Mouse (Mus musculus) midbrain, embryonic 12.5 days (tissue): Measurements from ENCODE around the gene Odf4. TPM values are rescaled to one million over a fixed set of nuclear protein-coding genes. Genes with fewer than 3 reads are reported as not detected.
"Not testable (repeated sequence)": the region's sequence is repeated elsewhere in the genome, so short reads cannot be mapped to it uniquely, and the experiment has no call there.

Source experiments
- ATAC-seq: fragments of 200-750 bp; cut with Nextera tagmentation; 2 replicates; pipeline ENCODE4 v1.8.0; 2017; ENCODE audit warnings: low read depth, moderate TSS enrichment, moderate library complexity; ENCODE audit not compliant: low FRiP score
- H3K27ac ChIP-seq: fragments of 300-500 bp; sonication (generic); replicated peaks from 2 replicates; pipeline ENCODE4 v1.5.1; 2016; ENCODE audit warnings: mild to moderate bottlenecking
- H3K27me3 ChIP-seq: fragments of 300-500 bp; sonication (generic); 2 replicates; pipeline ENCODE4 v1.6.1; 2016; ENCODE audit warnings: mild to moderate bottlenecking
- H3K36me3 ChIP-seq: fragments of 300-500 bp; sonication (generic); 2 replicates; pipeline ENCODE4 v1.6.1; 2016
- H3K4me1 ChIP-seq: fragments of 300-500 bp; sonication (generic); 2 replicates; pipeline ENCODE4 v1.6.1; 2016
- H3K4me2 ChIP-seq: fragments of 300-500 bp; sonication (generic); replicated peaks from 2 replicates; pipeline ENCODE4 v1.6.1; 2016; ENCODE audit warnings: mild to moderate bottlenecking, moderate library complexity
- H3K4me3 ChIP-seq: fragments of 300-500 bp; sonication (generic); 2 replicates; pipeline ENCODE4 v1.5.1; 2016; ENCODE audit warnings: mild to moderate bottlenecking
- H3K9ac ChIP-seq: fragments of 300-500 bp; sonication (generic); replicated peaks from 2 replicates; pipeline ENCODE4 v1.6.1; 2016; ENCODE audit warnings: mild to moderate bottlenecking, moderate library complexity
- H3K9me3 ChIP-seq: fragments of 300-500 bp; sonication (generic); 2 replicates; pipeline ENCODE4 v1.6.1; 2016; ENCODE audit warnings: mild to moderate bottlenecking
- WGBS: fragments of 180-500 bp; shearing (Covaris S2); methylation state at CpG from one replicate; pipeline ENCODE4 v1.1.7; 2016; 5-methylcytosine and 5-hydroxymethylcytosine counted together
- polyA plus RNA-seq: library from polyadenylated mRNA; unstranded; fragments of >200 nt; fragmentation: Nextera tagmentation; extraction: Ambion mirVana; gene quantifications from 2 replicates; pipeline ENCODE4 v1.2.1, GENCODE M21; 2016

The Odf4 gene
- polyA plus RNA-seq, 1 experiment from 2014 or later = 0.20 TPM

DNA sequence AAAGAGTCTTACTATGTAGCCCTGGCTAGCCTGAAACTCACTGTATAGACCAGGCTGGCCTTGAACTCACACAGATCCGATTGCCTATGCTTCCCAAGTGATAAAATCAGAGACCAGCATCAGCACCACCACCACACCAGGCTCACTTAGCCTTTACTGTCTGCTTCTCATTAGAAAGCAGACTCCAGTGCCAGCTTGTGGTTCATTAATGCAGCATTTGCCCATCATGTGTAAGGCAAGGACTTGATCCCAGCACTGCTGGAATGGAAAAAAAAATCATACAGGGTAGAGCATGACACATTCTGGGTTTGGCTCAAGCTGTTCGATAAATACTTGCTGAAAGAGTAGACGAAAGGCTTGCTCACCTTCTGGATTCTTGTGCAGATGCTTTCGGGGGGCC lies 19.1 kb upstream of the Odf4 start:
- Histone ChIP-seq H3K9me3 (no peaks in the 10 kb centered on the region), H3K4me1 (peaks cover 4% of the 10 kb centered on the region; the same call in 1 of the 2 replicates), H3K36me3 (no peaks in the 10 kb centered on the region), H3K4me2 (no peak overlapping the region), H3K27me3 (peaks cover 27% of the 10 kb centered on the region), H3K4me3 (no peak overlapping the region), H3K9ac (no peak overlapping the region), H3K27ac (no peak overlapping the region)
- WGBS = 87% methylated on average over 4 of the region's 4 CpGs
- ATAC-seq = no peak

GRCm38 (mm10) chr11:68945245-68945644 lies 18.4 kb upstream of the Odf4 start:
- H3K27ac ChIP-seq = no peak overlapping the region
- ATAC-seq = no peak
- H3K36me3 ChIP-seq = no peaks in the 10 kb centered on the region
- H3K4me1 ChIP-seq = peaks cover 9% of the 10 kb centered on the region
- no peak overlapping the region for H3K9ac ChIP-seq
- no peaks in the 10 kb centered on the region for H3K9me3 ChIP-seq
- H3K27me3 ChIP-seq = peaks cover 26% of the 10 kb centered on the region
- no peak overlapping the region for H3K4me3 ChIP-seq
- WGBS = 64% methylated on average over 2 of the region's 2 CpGs
- H3K4me2 ChIP-seq = no peak overlapping the region

DNA sequence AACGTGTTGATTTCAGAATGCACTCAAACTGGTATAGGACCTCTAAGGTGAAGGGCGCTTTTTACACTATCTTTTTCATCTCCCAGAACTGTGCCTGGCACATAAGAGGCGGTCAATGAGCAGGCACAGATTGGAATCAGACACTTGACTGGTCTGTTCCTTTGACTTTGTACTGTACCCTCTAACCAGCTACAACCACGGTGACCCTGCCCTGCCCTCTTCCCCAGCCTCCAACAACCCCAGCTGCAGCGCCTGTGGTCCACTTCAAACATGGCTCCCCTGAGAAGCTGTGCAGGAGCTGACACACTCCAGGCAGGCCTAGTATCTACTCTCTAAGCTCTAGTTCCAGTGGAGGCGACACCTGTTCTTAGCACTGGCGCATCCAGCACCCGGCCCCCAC lies 15.8 kb upstream of the Odf4 start:
- H3K36me3 ChIP-seq = no peaks in the 10 kb centered on the region
- H3K9me3 ChIP-seq = no peaks in the 10 kb centered on the region
- H3K4me3 ChIP-seq = no peak overlapping the region
- WGBS = 89% methylated on average over 8 of the region's 8 CpGs
- no peak overlapping the region for H3K9ac ChIP-seq
- ATAC-seq = no peak
- peaks cover 9% of the 10 kb centered on the region for H3K4me1 ChIP-seq
- no peak overlapping the region for H3K4me2 ChIP-seq
- peaks cover 17% of the 10 kb centered on the region for H3K27me3 ChIP-seq
- H3K27ac ChIP-seq = no peak overlapping the region

GRCm38 (mm10) chr11:68940516-68940915 lies 13.6 kb upstream of the Odf4 start:
- Histone ChIP-seq H3K27ac (no peak overlapping the region), H3K27me3 (no peaks in the 10 kb centered on the region), H3K4me1 (peaks cover 5% of the 10 kb centered on the region), H3K36me3 (no peaks in the 10 kb centered on the region), H3K4me3 (peak overlapping the region; percentile 50), H3K9ac (peak overlapping the region; percentile 67), H3K4me2 (peak overlapping the region; percentile 59), H3K9me3 (no peaks in the 10 kb centered on the region)
- WGBS = 56% methylated on average over 4 of the region's 4 CpGs
- no peak for ATAC-seq

- peak overlapping the region; percentile 63 for H3K27ac ChIP-seq
- WGBS = 4% methylated on average over 16 of the region's 16 CpGs
- no peaks in the 10 kb centered on the region for H3K36me3 ChIP-seq
- peak overlapping the region; percentile 50 for H3K4me3 ChIP-seq
- peak overlapping the region; percentile 67 for H3K9ac ChIP-seq
- H3K9me3 ChIP-seq = no peaks in the 10 kb centered on the region
- peaks cover 5% of the 10 kb centered on the region for H3K4me1 ChIP-seq
- ATAC-seq = peak; percentile 99
- peak overlapping the region; percentile 59 for H3K4me2 ChIP-seq
- no peaks in the 10 kb centered on the region for H3K27me3 ChIP-seq
Measured at GRCm38 (mm10) chr11:68939451-68940304, 12.8 kb upstream of the Odf4 start.

DNA sequence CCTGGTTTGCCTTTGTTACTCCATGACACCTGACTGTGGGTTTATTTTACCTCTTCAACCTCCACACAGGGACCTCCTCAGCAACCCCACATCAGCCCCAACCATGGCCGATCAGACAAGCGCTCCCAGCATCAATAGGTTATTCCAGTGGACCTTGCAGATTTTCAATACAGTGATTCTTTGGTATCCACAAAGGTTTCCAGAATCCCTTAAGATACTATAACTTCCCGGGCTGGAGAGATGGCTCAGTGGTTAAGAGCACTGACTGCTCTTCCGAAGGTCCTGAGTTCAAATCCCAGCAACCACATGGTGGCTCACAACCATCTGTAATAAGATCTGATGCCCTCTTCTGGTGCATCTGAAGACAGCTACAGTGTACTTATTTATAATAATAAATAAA lies 10.1 kb upstream of the Odf4 start:
- 86% methylated on average over 4 of the region's 4 CpGs for WGBS
- H3K4me1 ChIP-seq, H3K9ac ChIP-seq, H3K9me3 ChIP-seq, H3K36me3 ChIP-seq, H3K4me2 ChIP-seq, ATAC-seq, H3K27ac ChIP-seq, H3K4me3 ChIP-seq, H3K27me3 ChIP-seq: not testable (repeated sequence)

- Histone ChIP-seq H3K9me3 (no peaks in the 10 kb centered on the region), H3K27ac (no peak overlapping the region), H3K27me3 (no peaks in the 10 kb centered on the region), H3K9ac (no peak overlapping the region), H3K4me3 (no peak overlapping the region), H3K4me2 (no peak overlapping the region), H3K4me1 (no peaks in the 10 kb centered on the region), H3K36me3 (no peaks in the 10 kb centered on the region)
- no peak for ATAC-seq
- WGBS = 79% methylated on average over 5 of the region's 5 CpGs
Measured at GRCm38 (mm10) chr11:68933885-68934507, 7.1 kb upstream of the Odf4 start.

DNA sequence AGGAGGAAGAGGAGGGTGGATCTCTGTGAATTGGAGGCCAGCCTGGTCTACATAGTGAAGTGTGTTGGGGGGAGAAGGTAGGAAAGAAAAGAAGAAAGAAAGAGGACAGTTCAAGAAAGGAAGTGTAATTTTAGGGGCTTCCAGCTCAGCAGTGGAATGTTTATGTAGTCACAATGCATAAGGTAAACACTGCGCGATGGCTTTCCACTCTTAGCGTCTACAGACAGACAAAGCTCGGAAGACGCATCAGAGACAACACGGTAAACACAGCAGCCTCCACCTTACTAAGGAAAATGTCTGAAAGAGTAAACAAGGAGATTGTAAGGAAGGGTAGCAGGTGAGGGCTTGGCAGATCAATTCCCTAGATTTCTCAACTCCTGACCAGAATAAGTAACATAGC lies 3.1 kb upstream of the Odf4 start:
- 87% methylated on average over 6 of the region's 6 CpGs for WGBS

DNA sequence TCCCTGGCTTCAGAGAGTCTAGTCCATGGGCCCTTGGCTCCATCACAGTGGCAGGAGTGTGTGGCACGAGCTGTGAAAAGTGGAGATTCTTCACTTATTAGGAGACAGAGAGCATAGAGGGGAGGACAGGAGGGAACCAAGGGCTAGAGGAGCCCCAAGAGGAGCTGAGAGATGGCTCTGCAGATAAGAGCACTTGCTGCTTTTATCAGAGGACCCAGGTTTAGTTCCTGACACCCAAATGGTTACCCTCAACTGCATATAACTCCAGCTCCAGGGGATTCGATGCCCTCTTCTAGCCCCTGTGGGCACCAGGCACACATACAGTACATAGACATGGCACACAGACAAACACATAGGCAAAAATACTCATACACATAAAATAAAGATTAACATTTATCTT lies 2.1 kb downstream of the Odf4 start:
- no peak overlapping the region for H3K4me3 ChIP-seq
- H3K9me3 ChIP-seq = no peaks in the 10 kb centered on the region
- no peak overlapping the region for H3K4me2 ChIP-seq
- WGBS = 75% methylated on average over 2 of the region's 2 CpGs
- ATAC-seq = no peak
- H3K27ac ChIP-seq = no peak overlapping the region
- H3K4me1 ChIP-seq = no peaks in the 10 kb centered on the region
- H3K9ac ChIP-seq = no peak overlapping the region
- no peaks in the 10 kb centered on the region for H3K27me3 ChIP-seq
- H3K36me3 ChIP-seq = no peaks in the 10 kb centered on the region

More for the DNA sequence above, 3.1 kb upstream of the Odf4 start:
- Histone ChIP-seq H3K27ac (no peak overlapping the region), H3K4me2 (no peak overlapping the region), H3K4me1 (no peaks in the 10 kb centered on the region), H3K9me3 (no peaks in the 10 kb centered on the region), H3K27me3 (no peaks in the 10 kb centered on the region), H3K9ac (no peak overlapping the region), H3K36me3 (no peaks in the 10 kb centered on the region), H3K4me3 (no peak overlapping the region)
- ATAC-seq = no peak

- Histone ChIP-seq H3K9ac (no peak overlapping the region), H3K27ac (no peak overlapping the region), H3K4me2 (no peak overlapping the region), H3K4me3 (no peak overlapping the region), H3K4me1 (no peaks in the 10 kb centered on the region), H3K36me3 (no peaks in the 10 kb centered on the region), H3K9me3 (no peaks in the 10 kb centered on the region), H3K27me3 (no peaks in the 10 kb centered on the region)
- 64% methylated on average over 3 of the region's 3 CpGs for WGBS
- no peak for ATAC-seq
Measured at GRCm38 (mm10) chr11:68923191-68923590, 3.7 kb downstream of the Odf4 start.

- no peaks in the 10 kb centered on the region for H3K36me3 ChIP-seq
- H3K4me2 ChIP-seq = no peak overlapping the region
- H3K27me3 ChIP-seq = no peaks in the 10 kb centered on the region
- H3K9me3 ChIP-seq = no peaks in the 10 kb centered on the region
- H3K27ac ChIP-seq = no peak overlapping the region
- no peak overlapping the region for H3K4me3 ChIP-seq
- H3K4me1 ChIP-seq = no peaks in the 10 kb centered on the region
- ATAC-seq = no peak
- WGBS = 87% methylated on average over 4 of the region's 4 CpGs
- no peak overlapping the region for H3K9ac ChIP-seq
Measured at GRCm38 (mm10) chr11:68914566-68914965, 12.3 kb downstream of the Odf4 start.

DNA sequence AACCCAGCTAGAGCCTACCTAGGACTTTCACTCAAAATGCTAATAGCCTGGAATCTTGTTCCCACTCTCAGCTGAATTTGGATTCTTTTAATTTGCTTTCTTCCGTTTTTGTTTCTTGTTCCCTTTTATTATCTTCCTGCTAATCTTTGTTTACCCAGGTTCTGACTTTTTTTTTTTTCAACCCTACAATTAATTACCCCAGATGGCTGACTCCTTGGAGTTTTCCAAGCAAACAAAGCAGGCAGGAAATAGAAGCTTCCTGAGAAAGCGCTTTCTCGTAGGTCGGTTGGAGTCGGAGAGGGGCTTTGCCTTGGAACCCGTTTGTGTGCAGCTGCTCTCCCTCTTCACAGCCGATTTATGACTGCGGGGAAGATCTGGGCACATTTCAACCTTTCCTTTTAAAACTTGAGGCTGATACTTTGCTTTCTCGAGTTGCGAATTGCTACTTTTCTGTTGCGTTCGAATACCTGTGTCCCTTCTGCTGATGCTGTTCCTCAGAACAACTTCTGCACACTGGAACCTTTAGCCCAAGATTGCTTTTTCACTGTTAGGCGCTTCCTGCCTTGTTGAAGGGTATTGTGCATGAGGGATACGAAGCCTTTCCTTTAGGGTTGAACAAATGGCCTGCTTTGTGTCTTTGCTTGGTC lies 15.2 kb downstream of the Odf4 start:
- Histone ChIP-seq H3K4me3 (no peak overlapping the region), H3K36me3 (peaks cover 9% of the 10 kb centered on the region), H3K4me2 (no peak overlapping the region), H3K4me1 (no peaks in the 10 kb centered on the region), H3K9me3 (no peaks in the 10 kb centered on the region), H3K27ac (no peak overlapping the region), H3K9ac (no peak overlapping the region), H3K27me3 (no peaks in the 10 kb centered on the region)
- 66% methylated on average over 14 of the region's 14 CpGs for WGBS
- no peak for ATAC-seq
